In the genomic region with DNA sequence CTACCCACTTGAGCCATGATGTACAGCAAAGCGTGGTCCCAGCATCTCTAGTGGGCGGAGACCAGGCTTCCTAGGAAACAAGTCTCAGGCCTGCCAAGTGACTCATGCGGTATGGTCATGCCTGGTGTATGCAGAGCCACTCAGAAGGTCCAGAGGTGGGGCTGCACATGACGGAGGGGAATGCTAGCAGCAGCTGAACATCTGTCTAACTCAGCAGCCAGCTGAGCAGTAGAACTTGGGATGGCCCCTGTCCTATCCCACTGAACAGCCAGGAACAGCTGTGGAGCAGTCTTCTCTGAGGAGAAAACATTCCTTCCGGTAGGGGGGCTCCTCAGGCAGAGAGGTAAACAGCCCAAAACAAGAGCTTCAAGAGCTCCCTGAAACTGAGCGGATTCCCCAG, we compare ENCODE assay signal across 10 mouse cellular contexts. TPM values are rescaled to one million over a fixed set of nuclear protein-coding genes. Genes with fewer than 3 reads are reported as not detected.
A peak's percentile ranks its signal among the peaks of the same experiment; 100 is the strongest.
DNase-seq lines count a peak whose midpoint lies in the region; ATAC-seq and TF ChIP-seq lines count a peak whose summit lies in the region.
"Had no signal": no experiment of that assay in that cellular context is flagged by ENCODE, and none has a peak within 500 bp of the region (broad histone marks: within the 10 kb centered on the region; RNA-seq: fewer than 3 reads in every experiment).

No protein-coding gene starts in this region.

- peak; percentile 38 for DNase-seq in lung, postnatal 10 days
- DNase-seq in lung, postnatal 4 days, result no peak
- peak; percentile 17 for DNase-seq in adrenal gland, postnatal 25 days
- DNase-seq in heart, postnatal 0 days (ENCODE audit: low spot score), result no peak
- peak; percentile 26 for DNase-seq in stomach, postnatal 0 days (ENCODE audit: low spot score)
- no peak for DNase-seq in hindbrain, embryonic 10.5 days (ENCODE audit: low spot score)
- DNase-seq: cerebellum, adult 18-20 months had no signal

- no peak overlapping the region for H3K27ac ChIP-seq in heart, postnatal 0 days (ENCODE audit: low read depth)
- no peak overlapping the region for H3K27ac ChIP-seq in stomach, postnatal 0 days (replicated peaks)
- no peak overlapping the region for H3K27ac ChIP-seq in hindbrain, embryonic 10.5 days
- H3K27ac ChIP-seq in forebrain, embryonic 16.5 days (ENCODE audit: low read length), result no peak overlapping the region
- H3K27ac ChIP-seq: lung, embryonic 15.5 days had no signal

- H3K36me3 ChIP-seq in heart, postnatal 0 days (replicated peaks; ENCODE audit: control insufficient read depth, insufficient read depth, low read length), result no peaks in the 10 kb centered on the region
- no peaks in the 10 kb centered on the region for H3K36me3 ChIP-seq in stomach, postnatal 0 days (ENCODE audit: control insufficient read depth, insufficient read depth, low read length)
- peaks cover 13% of the 10 kb centered on the region; the same call in 1 of the 2 replicates for H3K36me3 ChIP-seq in hindbrain, embryonic 10.5 days
- no peaks in the 10 kb centered on the region for H3K36me3 ChIP-seq in forebrain, embryonic 16.5 days (ENCODE audit: control insufficient read depth, insufficient read depth)
- H3K36me3 ChIP-seq: lung, embryonic 15.5 days had no signal

- no peak for TF ChIP-seq EP300 in heart, postnatal 0 days (IDR thresholded peaks at IDR 0.05; ENCODE audit: low read depth)
- TF ChIP-seq EP300 in stomach, postnatal 0 days (optimal IDR thresholded peaks at IDR 0.05), result no peak

- peak; percentile 26 for ATAC-seq in heart, postnatal 0 days (ENCODE audit: insufficient read depth, low read depth)
- ATAC-seq in stomach, postnatal 0 days (ENCODE audit: low FRiP score, low TSS enrichment), result peak; percentile 79
- no peak for ATAC-seq in forebrain, embryonic 16.5 days
- ATAC-seq: hindbrain, embryonic 16.5 days had no signal

- H3K9ac ChIP-seq in heart, postnatal 0 days (replicated peaks; ENCODE audit: low read depth, low read length), result no peak overlapping the region
- no peak overlapping the region for H3K9ac ChIP-seq in stomach, postnatal 0 days (ENCODE audit: low read length)
- no peak overlapping the region for H3K9ac ChIP-seq in forebrain, embryonic 16.5 days (replicated peaks; ENCODE audit: low read depth, low read length)
- H3K9ac ChIP-seq: lung, embryonic 15.5 days had no signal

- no peak for TF ChIP-seq CTCF in heart, postnatal 0 days (IDR thresholded peaks at IDR 0.05; ENCODE audit: low read depth)
- peak; percentile 52 for TF ChIP-seq CTCF in stomach, postnatal 0 days (IDR thresholded peaks at IDR 0.05; ENCODE audit: low read depth)

- 61% methylated on average over 6 of the region's 6 CpGs for WGBS in heart, postnatal 0 days
- WGBS in stomach, postnatal 0 days, result 41% methylated on average over 6 of the region's 6 CpGs
- 76% methylated on average over 6 of the region's 6 CpGs for WGBS in hindbrain, embryonic 10.5 days
- WGBS in forebrain, embryonic 16.5 days, result 81% methylated on average over 6 of the region's 6 CpGs

- H3K4me1 ChIP-seq in heart, postnatal 0 days (ENCODE audit: control insufficient read depth, insufficient read depth), result peaks cover 10% of the 10 kb centered on the region; the same call in 1 of the 2 replicates
- 0 out of 2 replicates have a peak, but pooled peaks cover 3% of the 10 kb centered on the region for H3K4me1 ChIP-seq in stomach, postnatal 0 days (replicated peaks; ENCODE audit: control insufficient read depth, insufficient read depth)
- H3K4me1 ChIP-seq in hindbrain, embryonic 10.5 days (replicated peaks), result peaks cover 37% of the 10 kb centered on the region
- H3K4me1 ChIP-seq in forebrain, embryonic 16.5 days (replicated peaks; ENCODE audit: control insufficient read depth, insufficient read depth, low read length), result peaks cover 29% of the 10 kb centered on the region

- H3K9me3 ChIP-seq in heart, postnatal 0 days (replicated peaks; ENCODE audit: control insufficient read depth, low read length), result no peaks in the 10 kb centered on the region
- no peaks in the 10 kb centered on the region for H3K9me3 ChIP-seq in stomach, postnatal 0 days (ENCODE audit: control insufficient read depth, low read length)
- no peaks in the 10 kb centered on the region for H3K9me3 ChIP-seq in hindbrain, embryonic 10.5 days
- H3K9me3 ChIP-seq in forebrain, embryonic 16.5 days (ENCODE audit: control insufficient read depth, low read length), result no peaks in the 10 kb centered on the region
- H3K9me3 ChIP-seq: lung, embryonic 15.5 days had no signal

- H3K4me2 ChIP-seq in heart, postnatal 0 days (ENCODE audit: low read depth, low read length), result no peak overlapping the region
- no peak overlapping the region for H3K4me2 ChIP-seq in stomach, postnatal 0 days (replicated peaks; ENCODE audit: low read depth)
- no peak overlapping the region for H3K4me2 ChIP-seq in forebrain, embryonic 16.5 days (ENCODE audit: low read length)
- H3K4me2 ChIP-seq: lung, embryonic 15.5 days had no signal

- H3K27me3 ChIP-seq in heart, postnatal 0 days (ENCODE audit: control insufficient read depth, insufficient read depth, low read length), result no peaks in the 10 kb centered on the region
- H3K27me3 ChIP-seq in stomach, postnatal 0 days (ENCODE audit: control insufficient read depth, insufficient read depth, low read length), result no peaks in the 10 kb centered on the region
- H3K27me3 ChIP-seq in hindbrain, embryonic 10.5 days (ENCODE audit: insufficient read depth, poor library complexity, severe bottlenecking), result peaks cover 18% of the 10 kb centered on the region
- no peaks in the 10 kb centered on the region for H3K27me3 ChIP-seq in forebrain, embryonic 16.5 days (replicated peaks; ENCODE audit: control insufficient read depth, insufficient read depth, low read length)

- H3K4me3 ChIP-seq in heart, postnatal 0 days (ENCODE audit: low read depth, low read length), result no peak overlapping the region
- H3K4me3 ChIP-seq in stomach, postnatal 0 days (ENCODE audit: low read depth, low read length), result no peak overlapping the region
- H3K4me3 ChIP-seq in hindbrain, embryonic 10.5 days, result no peak overlapping the region
- no peak overlapping the region for H3K4me3 ChIP-seq in forebrain, embryonic 16.5 days (replicated peaks; ENCODE audit: low read length)
- H3K4me3 ChIP-seq: lung, embryonic 15.5 days had no signal

RNA-seq across cellular contexts. Expression of a gene that starts 1.5 kb away (rescaled TPM):
- total RNA-seq in adrenal gland, postnatal 25 days (2021), result 7.1 and 11.0 TPM in 2 replicates
- 21.6 and 35.9 TPM in 2 replicates for total RNA-seq in heart, postnatal 0 days (2014; rRNA removed; ENCODE audit: low replicate concordance)
- polyA plus RNA-seq in heart, postnatal 0 days (2015; fragmentation: Nextera tagmentation; extraction: Ambion mirVana), result 36.5 and 37.4 TPM in 2 replicates
- 47.7 and 49.5 TPM in 2 replicates for polyA plus RNA-seq in stomach, postnatal 0 days (2015; fragmentation: Nextera tagmentation; extraction: Ambion mirVana)
- polyA plus RNA-seq in hindbrain, embryonic 10.5 days (2016; fragmentation: Nextera tagmentation; extraction: Ambion mirVana), result 47.3 and 71.6 TPM in 2 replicates
- polyA plus RNA-seq in forebrain, embryonic 16.5 days (2015; fragmentation: Nextera tagmentation; extraction: Ambion mirVana), result 42.9 and 45.9 TPM in 2 replicates

RNA-seq across cellular contexts. Expression of a gene that starts 25.8 kb away (rescaled TPM):
- total RNA-seq in adrenal gland, postnatal 25 days (2021), result 73.5 and 77.2 TPM in 2 replicates
- total RNA-seq in heart, postnatal 0 days (2014; rRNA removed; ENCODE audit: low replicate concordance), result 17.3 and 17.7 TPM in 2 replicates
- 35.7 and 37.9 TPM in 2 replicates for polyA plus RNA-seq in heart, postnatal 0 days (2015; fragmentation: Nextera tagmentation; extraction: Ambion mirVana)
- 29.4 and 33.6 TPM in 2 replicates for polyA plus RNA-seq in stomach, postnatal 0 days (2015; fragmentation: Nextera tagmentation; extraction: Ambion mirVana)
- polyA plus RNA-seq in hindbrain, embryonic 10.5 days (2016; fragmentation: Nextera tagmentation; extraction: Ambion mirVana), result 99.3 and 109 TPM in 2 replicates
- 67.8 and 69.2 TPM in 2 replicates for polyA plus RNA-seq in forebrain, embryonic 16.5 days (2015; fragmentation: Nextera tagmentation; extraction: Ambion mirVana)

Comparison
In these comparisons a context has a peak if more than half of its experiments do, and no peak if none do; other contexts are left out.
1. DNase-seq: peak in lung, postnatal 10 days (single experiment), adrenal gland, postnatal 25 days (single experiment) and stomach, postnatal 0 days (single experiment); none in lung, postnatal 4 days (0 of 2), heart, postnatal 0 days (single experiment) and hindbrain, embryonic 10.5 days (single experiment).